ENCODE assay signal across 10 mouse cellular contexts in genomic region chr19:7309738-7310330, GRCm38 (mm10). TPM values are rescaled to one million over a fixed set of nuclear protein-coding genes. Genes with fewer than 3 reads are reported as not detected.
DNase-seq lines count a peak whose midpoint lies in the region; ATAC-seq and TF ChIP-seq lines count a peak whose summit lies in the region.
"Had no signal": no experiment of that assay in that cellular context is flagged by ENCODE, and none has a peak within 500 bp of the region (broad histone marks: within the 10 kb centered on the region; RNA-seq: fewer than 3 reads in every experiment).

No protein-coding gene starts in this region.

- no peaks in the 10 kb centered on the region for H3K9me3 ChIP-seq in heart, postnatal 0 days (replicated peaks; ENCODE audit: control insufficient read depth, low read length)
- no peaks in the 10 kb centered on the region for H3K9me3 ChIP-seq in liver, embryonic 15.5 days (replicated peaks)

- ATAC-seq in heart, postnatal 0 days (ENCODE audit: insufficient read depth, low read depth), result no peak
- no peak for ATAC-seq in liver, embryonic 15.5 days (ENCODE audit: insufficient read depth)

- no peak for TF ChIP-seq POLR2A in liver, adult 2 months (IDR thresholded peaks at IDR 0.05; ENCODE audit: extremely low read depth, insufficient read depth, low read length)

- H3K27ac ChIP-seq in liver, adult 2 months (replicated peaks; ENCODE audit: insufficient read depth, low read depth, low read length), result no peak overlapping the region
- peak overlapping the region; percentile 82 for H3K27ac ChIP-seq in heart, postnatal 0 days (ENCODE audit: low read depth)
- H3K27ac ChIP-seq in liver, embryonic 15.5 days (replicated peaks), result peak overlapping the region; percentile 6

- H3K79me2 ChIP-seq in liver, adult 2 months (ENCODE audit: control insufficient read depth, insufficient read depth, low read length), result peaks cover 23% of the 10 kb centered on the region; the same call in 1 of the 2 replicates

- H3K27me3 ChIP-seq in liver, adult 2 months (ENCODE audit: control insufficient read depth, insufficient read depth, low read length), result no peaks in the 10 kb centered on the region
- no peaks in the 10 kb centered on the region for H3K27me3 ChIP-seq in heart, postnatal 0 days (ENCODE audit: control insufficient read depth, insufficient read depth, low read length)
- no peaks in the 10 kb centered on the region for H3K27me3 ChIP-seq in liver, embryonic 15.5 days

- H3K36me3 ChIP-seq in liver, adult 2 months (ENCODE audit: control insufficient read depth, insufficient read depth, low read length), result no peaks in the 10 kb centered on the region
- H3K36me3 ChIP-seq in heart, postnatal 0 days (replicated peaks; ENCODE audit: control insufficient read depth, insufficient read depth, low read length), result no peaks in the 10 kb centered on the region
- no peaks in the 10 kb centered on the region for H3K36me3 ChIP-seq in liver, embryonic 15.5 days (replicated peaks)

- no peak for TF ChIP-seq EP300 in heart, postnatal 0 days (IDR thresholded peaks at IDR 0.05; ENCODE audit: low read depth)

- TF ChIP-seq CTCF in liver, adult 2 months (IDR thresholded peaks at IDR 0.05; ENCODE audit: low read depth, low read length), result no peak
- TF ChIP-seq CTCF in heart, postnatal 0 days (IDR thresholded peaks at IDR 0.05; ENCODE audit: low read depth), result no peak

- no peak overlapping the region for H3K9ac ChIP-seq in liver, adult 2 months (ENCODE audit: low read depth, low read length)
- no peak overlapping the region for H3K9ac ChIP-seq in heart, postnatal 0 days (replicated peaks; ENCODE audit: low read depth, low read length)
- no peak overlapping the region for H3K9ac ChIP-seq in liver, embryonic 15.5 days

- intact Hi-C loops in left cerebral cortex, postnatal 36 days (cut with DNase I), result no loop called here

- peaks cover 54% of the 10 kb centered on the region for H3K4me1 ChIP-seq in liver, adult 2 months (ENCODE audit: control insufficient read depth, insufficient read depth, low read length)
- peaks cover 68% of the 10 kb centered on the region for H3K4me1 ChIP-seq in heart, postnatal 0 days (ENCODE audit: control insufficient read depth, insufficient read depth)
- H3K4me1 ChIP-seq in liver, embryonic 15.5 days (replicated peaks), result peaks cover 97% of the 10 kb centered on the region

- H3K4me2 ChIP-seq in heart, postnatal 0 days (ENCODE audit: low read depth, low read length), result 0 out of 2 replicates have a peak overlapping the region, but pooled peaks have one; percentile 1
- H3K4me2 ChIP-seq in liver, embryonic 15.5 days, result 0 out of 2 replicates have a peak overlapping the region, but pooled peaks have one; percentile 29

- WGBS in liver, adult 2 months, result 36% methylated on average over 2 of the region's 2 CpGs
- 28% methylated on average over 2 of the region's 2 CpGs for WGBS in heart, postnatal 0 days
- 55% methylated on average over 2 of the region's 2 CpGs for WGBS in liver, embryonic 15.5 days (ENCODE audit: insufficient replicate concordance)

- no peak overlapping the region for H3K4me3 ChIP-seq in liver, adult 2 months (ENCODE audit: insufficient read depth, low read depth, low read length)
- no peak overlapping the region for H3K4me3 ChIP-seq in heart, postnatal 0 days (ENCODE audit: low read depth, low read length)
- no peak overlapping the region for H3K4me3 ChIP-seq in liver, embryonic 15.5 days (replicated peaks)

- DNase-seq in adrenal gland, adult 2 months, result peak; percentile 31
- DNase-seq in adrenal gland, postnatal 25 days, result no peak
- peak; percentile 83 for DNase-seq in liver, adult 2 months (ENCODE audit: extremely low read depth, low read depth, low spot score)
- no peak for DNase-seq in liver
- DNase-seq in heart, postnatal 0 days (ENCODE audit: low spot score), result no peak
- no peak for DNase-seq in left cerebral cortex, postnatal 36 days (ENCODE audit: low spot score in 2 of 2)
- DNase-seq in gastrocnemius, postnatal 25 days, result no peak
- DNase-seq: midbrain, embryonic 14.5 days; right cerebral cortex, postnatal 25 days had no signal

RNA-seq across cellular contexts. Expression of gene Mark2, which starts 31.8 kb away (rescaled TPM):
- 10 to 100 TPM; 70.2 to 71.5 TPM for total RNA-seq in adrenal gland, adult 2 months (2021)
- polyA plus RNA-seq in adrenal gland, adult 2 months (2012; rRNA removed), result 104 and 124 TPM in 2 replicates
- 85.5 and 96.0 TPM in 2 replicates for total RNA-seq in adrenal gland, postnatal 25 days (2021)
- total RNA-seq in liver, adult 2 months (2014; rRNA removed), result 4.6 and 7.0 TPM in 2 replicates
- 17.2 and 19.8 TPM in 2 replicates for polyA plus RNA-seq in liver, adult 2 months (2012; rRNA removed)
- 33.6 and 35.2 TPM in 2 replicates for total RNA-seq in heart, postnatal 0 days (2014; rRNA removed; ENCODE audit: low replicate concordance)
- 17.8 and 19.3 TPM in 2 replicates for polyA plus RNA-seq in heart, postnatal 0 days (2015; fragmentation: Nextera tagmentation; extraction: Ambion mirVana)
- 20.0 and 24.4 TPM in 2 replicates for polyA plus RNA-seq in liver, embryonic 15.5 days (2015; fragmentation: Nextera tagmentation; extraction: Ambion mirVana)
- total RNA-seq in left cerebral cortex, postnatal 36 days (2021), result 100 to 1,000 TPM; 134 to 160 TPM
- total RNA-seq in gastrocnemius, postnatal 25 days (2021), result 10 to 100 TPM; 27.4 to 30.6 TPM

RNA-seq across cellular contexts. Expression of gene Rcor2, which starts 42.7 kb away (rescaled TPM):
- 1 to 10 TPM; 1.9 to 6.3 TPM for total RNA-seq in adrenal gland, adult 2 months (2021)
- polyA plus RNA-seq in adrenal gland, adult 2 months (2012; rRNA removed), result 4.7 and 7.4 TPM in 2 replicates
- 5.6 and 6.0 TPM in 2 replicates for total RNA-seq in adrenal gland, postnatal 25 days (2021)
- total RNA-seq in liver, adult 2 months (2014; rRNA removed), result 0.13 and 0.55 TPM in 2 replicates
- 0.10 and 0.57 TPM in 2 replicates for polyA plus RNA-seq in liver, adult 2 months (2012; rRNA removed)
- 18.5 and 40.0 TPM in 2 replicates for total RNA-seq in heart, postnatal 0 days (2014; rRNA removed; ENCODE audit: low replicate concordance)
- 8.5 and 9.7 TPM in 2 replicates for polyA plus RNA-seq in heart, postnatal 0 days (2015; fragmentation: Nextera tagmentation; extraction: Ambion mirVana)
- polyA plus RNA-seq in liver, embryonic 15.5 days (2015; fragmentation: Nextera tagmentation; extraction: Ambion mirVana), result 1.1 and 1.3 TPM in 2 replicates
- total RNA-seq in left cerebral cortex, postnatal 36 days (2021), result 10 to 100 TPM; 14.9 to 16.0 TPM
- total RNA-seq in gastrocnemius, postnatal 25 days (2021), result 1 to 10 TPM; 2.6 to 4.2 TPM

Comparison
In these comparisons a context has a peak if more than half of its experiments do, and no peak if none do; other contexts are left out.
1. DNase-seq: peak in adrenal gland, adult 2 months (single experiment) and liver, adult 2 months (single experiment); none in adrenal gland, postnatal 25 days (single experiment), liver (single experiment), heart, postnatal 0 days (single experiment), left cerebral cortex, postnatal 36 days (0 of 2) and gastrocnemius, postnatal 25 days (single experiment).